Mouse (Mus musculus): Measurements from ENCODE around the gene 4930556J24Rik.

DNA sequence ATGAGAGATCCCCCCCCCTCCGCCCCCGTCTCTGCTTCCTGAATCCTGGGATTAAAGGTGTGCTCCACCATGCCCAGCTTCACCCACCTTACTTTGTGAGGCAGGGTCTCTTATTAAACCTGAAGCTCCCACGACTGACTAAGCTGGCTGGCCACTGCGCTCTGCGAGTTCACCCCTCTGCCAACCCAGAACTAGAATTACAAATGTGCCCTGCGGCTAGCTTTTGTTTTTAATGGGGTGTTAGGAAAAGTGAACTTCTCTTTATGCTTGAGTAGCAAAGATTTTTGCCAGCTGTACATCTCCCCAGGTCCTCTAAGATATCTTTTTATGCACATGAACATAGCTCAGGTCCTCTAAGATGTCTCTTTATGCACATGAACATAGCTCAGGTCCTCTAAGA lies 17.3 kb upstream of the 4930556J24Rik start:
- TF ChIP-seq CTCF (IDR thresholded peaks at IDR 0.05; ENCODE audit: low read depth) (no peak), EP300 (IDR thresholded peaks at IDR 0.05; ENCODE audit: low read depth) (no peak)

All from heart, postnatal 0 days (tissue).